Mouse (Mus musculus) megakaryocyte, embryonic 14.5 days (primary cell): Measurements from ENCODE around the gene Prkca. TPM values are rescaled to one million over a fixed set of nuclear protein-coding genes. Genes with fewer than 3 reads are reported as not detected.

ENCODE experiments used
- H3K27me3 ChIP-seq: replicated peaks from 2 replicates; pipeline ENCODE3; 2012; ENCODE audit warnings: inconsistent platforms
- H3K36me3 ChIP-seq: replicated peaks from 2 replicates; pipeline ENCODE3; 2012; ENCODE audit warnings: low read length, inconsistent platforms, mixed read lengths
- H3K4me1 ChIP-seq: 2 replicates; pipeline ENCODE4 v1.6.1; 2012; ENCODE audit warnings: inconsistent platforms
- H3K4me3 ChIP-seq: replicated peaks from 2 replicates; pipeline ENCODE3; 2012; ENCODE audit warnings: moderate library complexity, mild to moderate bottlenecking, inconsistent platforms
- H3K9me3 ChIP-seq: 2 replicates; pipeline ENCODE4 v1.6.1; 2012; ENCODE audit warnings: inconsistent platforms
- FLI1 ChIP-seq: IDR thresholded peaks from 2 replicates; pipeline ENCODE4 v1.6.1; 2012; ENCODE audit warnings: low read length, inconsistent platforms, mixed read lengths
- GATA1 ChIP-seq: IDR thresholded peaks from 3 replicates; pipeline ENCODE4 v1.6.1; 2012; ENCODE audit warnings: mixed read lengths, low read length, inconsistent platforms, borderline replicate concordance
- polyA plus RNA-seq: library from polyadenylated mRNA; stranded (reverse); fragments of >175 nt; gene quantifications from 2 replicates; pipeline ENCODE4 v1.2.3, GENCODE M21; 2012; ENCODE audit warnings: low replicate concordance; ENCODE audit not compliant: insufficient read depth

Gene Prkca
- polyA plus RNA-seq, 1 experiment: 36.2 TPM

DNA sequence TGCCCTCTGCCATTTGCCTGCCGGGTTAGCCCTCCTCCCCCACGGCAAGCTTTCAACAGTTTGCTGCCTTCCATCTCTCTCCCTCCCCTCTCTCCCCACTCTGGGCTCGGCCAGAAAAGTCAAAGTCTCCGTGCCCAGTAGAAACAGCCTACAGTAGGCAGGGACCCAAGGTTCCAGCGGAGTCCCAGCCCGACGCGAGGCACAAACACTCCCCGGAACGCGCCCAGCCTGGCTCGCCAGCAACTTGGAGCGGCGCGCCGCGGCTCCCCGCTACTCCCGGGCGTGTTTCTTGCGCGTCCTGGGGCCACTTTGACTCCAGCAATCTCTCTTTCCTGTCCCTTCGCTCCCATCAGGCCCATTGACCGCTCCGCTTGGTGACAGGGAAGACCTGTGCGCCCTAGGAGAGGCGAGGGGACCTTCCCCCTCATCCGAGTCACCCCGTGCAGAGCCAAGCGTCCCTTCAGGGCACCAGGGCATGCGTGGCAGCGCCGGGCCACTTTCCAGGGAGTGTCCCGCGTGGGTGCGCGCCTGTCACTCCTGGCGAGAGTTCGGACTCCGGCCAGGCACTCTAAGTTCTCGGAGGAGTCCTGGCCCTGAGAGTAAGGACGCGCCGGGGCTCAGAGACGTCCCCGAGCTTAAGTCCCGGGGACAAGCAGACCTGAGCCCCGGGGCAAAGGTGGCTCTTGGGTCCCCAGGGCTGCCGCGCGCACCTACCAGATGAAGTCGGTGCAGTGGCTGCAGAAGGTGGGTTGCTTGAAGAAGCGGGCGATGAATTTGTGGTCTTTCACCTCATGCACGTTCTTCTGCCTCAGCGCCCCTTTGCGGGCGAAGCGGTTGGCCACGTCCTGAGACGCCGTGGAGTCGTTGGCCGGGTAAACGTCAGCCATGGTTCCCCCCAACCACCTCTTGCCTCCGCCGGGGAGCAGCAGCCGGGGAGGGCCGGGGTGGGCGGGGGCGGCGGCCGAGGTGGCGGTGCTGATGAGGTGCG, 653 bp downstream of the Prkca start, which contains the start of gene Apoh:
Gene Apoh, plus strand, starts transcription at position 574 of the 988 bp plus-strand sequence.
- Histone ChIP-seq H3K4me3 (peak within 1 kb of the TSS; percentile 93), H3K4me1 (peaks cover 51% of the 10 kb centered on the region), H3K36me3 (peaks cover 38% of the 10 kb centered on the region), H3K9me3 (no peaks in the 10 kb centered on the region), H3K27me3 (peaks cover 12% of the 10 kb centered on the region)
- TF ChIP-seq GATA1 (no peak), FLI1 (no peak)

- H3K9me3 ChIP-seq: no peaks in the 10 kb centered on the region
- peak overlapping the region; percentile 93 for H3K4me3 ChIP-seq
- peaks cover 6% of the 10 kb centered on the region for H3K27me3 ChIP-seq
- TF ChIP-seq FLI1: no peak
- no peak for TF ChIP-seq GATA1
- peaks cover 51% of the 10 kb centered on the region for H3K36me3 ChIP-seq
- peaks cover 59% of the 10 kb centered on the region for H3K4me1 ChIP-seq
Observed at GRCm38 (mm10) chr11:108341783-108342182, 1.9 kb downstream of the Prkca start.

DNA sequence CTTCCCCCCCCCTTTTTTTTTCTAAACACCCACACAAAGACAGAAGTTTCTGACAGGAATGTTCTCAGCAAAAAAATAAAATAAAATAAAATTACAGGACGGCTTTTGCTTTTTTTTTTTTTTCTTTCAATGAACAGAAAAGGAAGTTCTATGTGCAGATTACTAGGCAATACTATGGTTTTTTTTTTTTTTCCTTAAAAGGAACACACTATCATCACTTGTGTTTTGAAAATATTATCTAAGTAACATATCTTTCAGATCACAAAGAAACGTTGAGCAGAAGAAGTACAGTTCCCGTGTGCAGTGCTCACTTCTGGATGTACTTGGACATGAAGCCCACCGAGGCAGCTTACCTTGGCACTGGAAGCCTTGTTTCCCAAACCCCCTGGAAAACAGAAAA, 3.4 kb downstream of the Prkca start:
- H3K4me1 ChIP-seq: peaks cover 65% of the 10 kb centered on the region
- H3K4me3 ChIP-seq: peak overlapping the region; percentile 83
- H3K36me3 ChIP-seq: peaks cover 66% of the 10 kb centered on the region
- H3K9me3 ChIP-seq: no peaks in the 10 kb centered on the region
- TF ChIP-seq FLI1 (no peak), GATA1 (no peak)
- H3K27me3 ChIP-seq: no peaks in the 10 kb centered on the region

DNA sequence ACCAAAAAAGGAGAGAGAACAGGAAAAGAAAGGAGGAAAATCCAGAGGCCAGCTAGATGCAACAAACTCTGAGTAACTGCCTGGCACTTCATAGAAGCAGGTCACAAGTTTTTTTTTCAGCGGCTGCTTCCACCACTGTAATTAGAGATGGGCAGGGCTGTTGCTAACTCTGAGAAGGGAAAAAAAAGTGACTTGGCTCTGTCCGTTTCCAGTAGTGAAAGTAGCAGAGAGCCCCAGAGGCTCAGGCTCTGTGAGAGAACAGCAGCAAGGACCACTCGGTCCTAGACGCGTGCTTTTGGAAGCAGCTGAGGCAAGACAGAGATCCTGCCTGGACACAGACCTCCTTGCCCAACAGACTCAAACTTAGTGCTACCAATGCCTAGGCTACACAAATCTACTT, 7.3 kb downstream of the Prkca start:
- Histone ChIP-seq H3K4me1 (peaks cover 90% of the 10 kb centered on the region), H3K36me3 (peaks cover 97% of the 10 kb centered on the region), H3K4me3 (peak overlapping the region; percentile 79), H3K27me3 (no peaks in the 10 kb centered on the region), H3K9me3 (no peaks in the 10 kb centered on the region)
- TF ChIP-seq GATA1: no peak
- no peak for TF ChIP-seq FLI1

DNA sequence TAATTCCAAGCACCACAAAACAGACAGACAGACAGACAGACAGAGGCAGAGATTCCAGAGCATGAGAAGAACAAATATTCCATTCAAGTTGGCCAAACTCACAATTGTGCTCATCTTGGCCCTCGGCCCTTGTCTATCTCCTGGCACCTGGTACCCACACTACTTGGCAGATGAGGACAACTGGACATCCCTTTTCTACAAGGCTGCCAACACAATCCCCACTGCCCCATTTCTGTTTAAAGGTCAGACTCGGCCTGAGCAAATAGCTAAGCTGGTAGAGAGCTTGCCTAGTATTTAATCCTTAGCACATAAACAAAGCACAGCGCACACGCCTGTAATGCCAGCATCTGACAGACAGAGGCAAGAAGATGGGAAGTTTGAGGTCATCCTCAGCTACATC, 8.2 kb downstream of the Prkca start:
- Histone ChIP-seq H3K27me3 (no peaks in the 10 kb centered on the region), H3K36me3 (peaks cover 100% of the 10 kb centered on the region), H3K9me3 (no peaks in the 10 kb centered on the region), H3K4me3 (peak overlapping the region; percentile 42), H3K4me1 (peaks cover 98% of the 10 kb centered on the region)
- TF ChIP-seq GATA1: no peak
- TF ChIP-seq FLI1: no peak

- peaks cover 100% of the 10 kb centered on the region for H3K36me3 ChIP-seq
- H3K27me3 ChIP-seq: no peaks in the 10 kb centered on the region
- no peak overlapping the region for H3K4me3 ChIP-seq
- no peak for TF ChIP-seq GATA1
- no peak for TF ChIP-seq FLI1
- H3K9me3 ChIP-seq: no peaks in the 10 kb centered on the region
- H3K4me1 ChIP-seq: peaks cover 98% of the 10 kb centered on the region
Observed at GRCm38 (mm10) chr11:108334658-108335057, 9.1 kb downstream of the Prkca start.

- Histone ChIP-seq H3K4me1 (peaks cover 97% of the 10 kb centered on the region), H3K4me3 (peak overlapping the region; percentile 20), H3K27me3 (no peaks in the 10 kb centered on the region), H3K36me3 (peaks cover 100% of the 10 kb centered on the region), H3K9me3 (no peaks in the 10 kb centered on the region)
- no peak for TF ChIP-seq GATA1
- TF ChIP-seq FLI1: no peak
Observed at GRCm38 (mm10) chr11:108333583-108334379, 9.9 kb downstream of the Prkca start.

DNA sequence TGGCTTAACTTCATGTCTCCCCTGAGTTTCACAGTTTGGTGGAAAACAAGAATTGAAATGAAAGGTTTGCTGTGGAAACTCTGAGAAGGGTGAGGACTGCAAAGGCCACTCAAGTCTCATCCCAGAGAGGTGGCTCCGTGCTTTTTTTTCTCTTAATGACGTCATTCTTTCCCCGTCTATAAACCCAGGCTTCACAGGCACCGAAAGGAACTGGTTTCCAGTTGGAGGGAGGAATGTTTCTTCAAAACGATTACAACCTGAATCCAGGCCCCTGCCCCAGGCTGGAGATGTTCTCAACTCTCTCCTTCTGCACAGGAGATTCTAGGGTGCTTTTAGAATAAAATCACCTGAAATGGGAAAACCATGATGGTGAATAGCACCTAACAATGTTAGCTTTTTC, 10.7 kb downstream of the Prkca start:
- Histone ChIP-seq H3K4me1 (peaks cover 93% of the 10 kb centered on the region), H3K36me3 (peaks cover 99% of the 10 kb centered on the region), H3K27me3 (no peaks in the 10 kb centered on the region), H3K4me3 (no peak overlapping the region), H3K9me3 (no peaks in the 10 kb centered on the region)
- TF ChIP-seq GATA1: no peak
- TF ChIP-seq FLI1: no peak

GRCm38 (mm10) chr11:108330818-108331217, 12.9 kb downstream of the Prkca start:
- no peaks in the 10 kb centered on the region for H3K9me3 ChIP-seq
- peaks cover 98% of the 10 kb centered on the region for H3K36me3 ChIP-seq
- TF ChIP-seq FLI1 (no peak), GATA1 (no peak)
- H3K4me3 ChIP-seq: no peak overlapping the region
- peaks cover 91% of the 10 kb centered on the region for H3K4me1 ChIP-seq
- no peaks in the 10 kb centered on the region for H3K27me3 ChIP-seq
